Mouse (Mus musculus) subcutaneous adipose tissue, adult 2 months (tissue): Measurements from ENCODE around the gene Plppr5. TPM values are rescaled to one million over a fixed set of nuclear protein-coding genes. Genes with fewer than 3 reads are reported as not detected.

Experiments used
- polyA plus RNA-seq: library from polyadenylated mRNA; depleted of rRNA; stranded (reverse); fragments of >200 nt; gene quantifications from 2 replicates; pipeline ENCODE4 v1.2.3, GENCODE M21; 2012; ENCODE audit warnings: low replicate concordance; rRNA removed

The Plppr5 gene
- 0.23 TPM in 1 of 2 replicates, not detected in the other for polyA plus RNA-seq

DNA sequence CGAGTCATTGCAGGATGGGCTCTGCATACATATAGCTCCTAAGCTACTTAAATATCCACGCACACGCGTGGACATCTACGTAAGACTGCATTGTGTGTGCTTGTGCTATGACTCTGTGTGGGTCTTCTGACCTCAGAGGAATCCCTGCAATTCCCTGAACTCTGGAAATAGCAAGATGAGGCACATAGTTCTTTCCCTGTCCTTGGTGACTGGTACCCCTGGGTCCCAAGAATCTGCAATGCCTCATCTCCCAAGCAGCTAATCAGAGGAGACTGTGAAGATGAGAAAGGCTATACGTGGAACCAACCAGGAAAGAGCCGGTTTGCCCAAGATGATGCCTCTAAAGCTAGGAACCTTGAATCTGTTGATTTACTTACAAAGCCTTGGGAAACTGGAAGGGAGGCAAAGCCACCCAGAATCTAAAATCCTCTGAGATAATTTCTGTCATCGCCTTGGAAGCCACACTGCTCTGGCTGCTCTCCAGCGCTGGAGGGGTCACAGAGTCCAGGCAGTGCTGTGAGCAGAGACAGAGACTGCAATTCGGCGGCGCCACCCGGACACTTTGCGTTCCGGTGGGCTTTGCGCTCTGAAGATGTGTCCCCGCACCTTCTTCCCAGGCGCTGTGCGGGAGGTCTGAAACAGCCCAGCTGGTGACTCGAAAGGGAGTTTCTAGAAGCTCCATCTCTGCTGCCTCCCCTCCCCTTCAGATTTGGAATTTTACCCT is at the start of gene Plppr5:
Plppr5 (plus strand) TSS at position 308 of the 724 bp plus-strand sequence.

Other genes starting within 250 kb of the Plppr5 start
- gene Plppr4, start 214.0 kb upstream of the Plppr5 start, polyA plus RNA-seq = 1.5 and 16.3 TPM in 2 replicates